Mouse (Mus musculus) liver, embryonic 14.5 days (tissue): Measurements from ENCODE around the gene Osbp2.

ENCODE experiments used
- CTCF ChIP-seq: IDR thresholded peaks from 2 replicates; pipeline ENCODE4 v1.5.1; 2016; ENCODE audit warnings: antibody characterized with exemption, low read depth, control low read depth
- EP300 ChIP-seq: IDR thresholded peaks from 2 replicates; pipeline ENCODE4 v1.6.1; 2016; ENCODE audit warnings: antibody characterized with exemption, low read depth

DNA sequence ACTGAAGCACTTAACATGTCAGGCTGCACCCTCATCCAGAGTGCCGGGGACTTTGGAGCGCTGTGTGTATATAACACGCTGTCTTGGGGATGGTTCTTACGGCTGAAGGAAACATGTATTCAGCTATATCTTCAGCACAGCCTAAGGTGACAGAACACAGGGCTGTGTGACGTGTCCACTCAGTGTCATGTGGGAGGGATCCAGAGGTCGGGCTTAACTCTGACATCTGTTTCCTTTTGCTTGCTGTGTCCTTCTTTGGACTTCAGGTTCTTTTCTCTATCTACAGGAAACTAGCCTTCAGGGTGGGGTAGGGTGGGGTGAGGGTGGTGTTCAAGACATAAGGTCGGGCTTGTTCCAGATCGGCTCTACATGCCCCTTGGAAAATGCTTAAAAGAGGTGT is 156.6 kb downstream of the Osbp2 start:
- TF ChIP-seq CTCF, result no peak
- no peak for TF ChIP-seq EP300
